Mouse (Mus musculus) thymus, adult 2 months (tissue): ENCODE results near the gene Ferd3l.

Source experiments
- CTCF ChIP-seq: fragments of 200-500 bp; IDR thresholded peaks from 2 replicates; pipeline ENCODE4 v1.5.1; 2012; ENCODE audit warnings: mild to moderate bottlenecking, control low read depth, low read length, moderate library complexity, borderline replicate concordance; ENCODE audit not compliant: control insufficient read depth, poor library complexity, insufficient read depth; ENCODE audit errors: extremely low read depth
- POLR2A ChIP-seq: fragments of 200-500 bp; IDR thresholded peaks from 2 replicates; pipeline ENCODE4 v1.6.1; 2012; ENCODE audit warnings: mild to moderate bottlenecking, low read length, control low read depth, moderate library complexity; ENCODE audit not compliant: control insufficient read depth, poor library complexity, insufficient read depth; ENCODE audit errors: extremely low read depth

DNA sequence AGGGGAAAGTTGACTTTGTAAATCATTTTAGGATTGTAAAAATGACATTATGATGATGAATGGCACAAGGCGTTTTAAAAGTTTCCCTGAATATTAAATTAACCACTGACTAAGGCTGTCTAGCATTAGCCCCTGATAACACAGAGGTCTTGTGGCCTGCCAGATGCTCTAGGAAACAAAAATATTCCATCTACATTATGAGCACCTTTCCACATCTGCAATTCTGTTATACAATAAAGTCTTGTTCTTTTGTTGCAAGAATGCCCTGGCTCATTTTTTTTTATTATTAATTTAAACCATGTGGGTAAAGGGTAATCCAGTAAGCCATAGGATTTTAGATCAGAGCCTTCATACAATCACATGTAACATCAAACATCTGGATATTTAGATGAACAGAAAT, 33.6 kb upstream of the Ferd3l start:
- TF ChIP-seq CTCF, result no peak
- no peak for TF ChIP-seq POLR2A
